Mouse (Mus musculus): ENCODE data around the gene St6galnac6.

DNA sequence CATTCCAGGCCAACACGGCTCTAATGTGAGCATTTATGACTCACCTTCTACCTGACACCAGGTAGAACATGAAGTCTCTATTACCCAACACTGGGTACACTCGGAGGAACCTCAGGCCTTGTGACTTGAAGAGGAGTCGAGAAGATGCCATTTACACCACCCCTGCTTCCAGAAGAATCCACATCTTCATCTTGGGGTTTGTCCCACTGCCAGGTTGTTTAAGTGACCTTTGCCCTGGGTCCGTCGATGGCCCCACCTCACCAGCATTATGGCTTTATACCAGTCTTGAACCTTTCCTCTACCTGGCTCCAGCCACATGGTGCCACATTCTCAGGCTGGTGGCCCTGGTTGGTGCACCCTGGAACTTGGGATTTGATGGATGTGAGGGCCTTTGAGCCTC is 2.3 kb upstream of the St6galnac6 start:
- TF ChIP-seq POLR2A (IDR thresholded peaks at IDR 0.05; ENCODE audit: borderline replicate concordance, control insufficient read depth, low read depth, low read length) (no peak), CTCF (IDR thresholded peaks at IDR 0.05; ENCODE audit: control insufficient read depth, insufficient read depth, low read length) (no peak)
